Mouse (Mus musculus): ENCODE data around the gene Dgat2.

GRCm38 (mm10) chr7:99217338-99218074 lies 35.0 kb upstream of the Dgat2 start:
- TF ChIP-seq CTCF (IDR thresholded peaks at IDR 0.05; ENCODE audit: low read depth) (no peak), EP300 (IDR thresholded peaks at IDR 0.05; ENCODE audit: low read depth) (no peak)
